In genomic region chr9:108095949-108096712, GRCm38 (mm10) we compare ENCODE assay signal across 10 mouse cellular contexts. TPM values are rescaled to one million over a fixed set of nuclear protein-coding genes. Genes with fewer than 3 reads are reported as not detected.
DNase-seq lines count a peak whose midpoint lies in the region; ATAC-seq and TF ChIP-seq lines count a peak whose summit lies in the region.
"Had no signal": no experiment of that assay in that cellular context is flagged by ENCODE, and none has a peak within 500 bp of the region (broad histone marks: within the 10 kb centered on the region; RNA-seq: fewer than 3 reads in every experiment).

No protein-coding gene starts in this region.

- no peaks in the 10 kb centered on the region for H3K27me3 ChIP-seq in heart, embryonic 10.5 days (ENCODE audit: insufficient read depth, poor library complexity, severe bottlenecking)
- no peaks in the 10 kb centered on the region for H3K27me3 ChIP-seq in lung, embryonic 15.5 days
- no peaks in the 10 kb centered on the region for H3K27me3 ChIP-seq in hindbrain, embryonic 13.5 days
- no peaks in the 10 kb centered on the region for H3K27me3 ChIP-seq in myocyte (ENCODE audit: control insufficient read depth, insufficient read depth, insufficient read length)

- H3K27ac ChIP-seq in heart, embryonic 10.5 days, result peak overlapping the region; percentile 92
- no peak overlapping the region for H3K27ac ChIP-seq in lung, embryonic 15.5 days
- no peak overlapping the region for H3K27ac ChIP-seq in hindbrain, embryonic 13.5 days

- TF ChIP-seq POLR2A in lung, adult 2 months (IDR thresholded peaks at IDR 0.05; ENCODE audit: borderline replicate concordance, extremely low read depth, low read depth, low read length), result no peak
- no peak for TF ChIP-seq POLR2A in myocyte (IDR thresholded peaks at IDR 0.05; ENCODE audit: insufficient read length, low read depth)

- H3K9ac ChIP-seq in lung, embryonic 15.5 days, result no peak overlapping the region
- peak overlapping the region; percentile 35; the same call in 1 of the 2 replicates for H3K9ac ChIP-seq in hindbrain, embryonic 13.5 days

- no peak for DNase-seq in heart, embryonic 10.5 days (ENCODE audit: low spot score)
- no peak for DNase-seq in heart, postnatal 25 days (ENCODE audit: low spot score)
- no peak for DNase-seq in lung, adult 2 months
- no peak for DNase-seq in adrenal gland, postnatal 14 days
- no peak for DNase-seq in cerebellum, adult 8-10 months
- DNase-seq: layer of hippocampus, adult 9-11 months had no signal

- intact Hi-C loops in heart, postnatal 25 days (cut with DNase I), result loop anchor here (2.0 kb wide), 3 partner anchors 39 to 189 kb away; no protein-coding TSS in a partner anchor

- ATAC-seq in lung, embryonic 15.5 days (ENCODE audit: borderline replicate concordance, extremely low read depth, low FRiP score, low TSS enrichment), result no peak
- ATAC-seq in hindbrain, embryonic 13.5 days (ENCODE audit: low FRiP score), result no peak

- no peaks in the 10 kb centered on the region for H3K9me3 ChIP-seq in heart, embryonic 10.5 days
- no peaks in the 10 kb centered on the region for H3K9me3 ChIP-seq in lung, embryonic 15.5 days
- H3K9me3 ChIP-seq in hindbrain, embryonic 13.5 days, result no peaks in the 10 kb centered on the region

- H3ac ChIP-seq in myocyte (ENCODE audit: control insufficient read depth, insufficient read length), result no peak overlapping the region

- peaks cover 60% of the 10 kb centered on the region for H3K4me1 ChIP-seq in heart, embryonic 10.5 days
- peaks cover 18% of the 10 kb centered on the region for H3K4me1 ChIP-seq in lung, embryonic 15.5 days
- peaks cover 4% of the 10 kb centered on the region for H3K4me1 ChIP-seq in lung, adult 2 months (ENCODE audit: control insufficient read depth, insufficient read depth, low read length)
- H3K4me1 ChIP-seq in hindbrain, embryonic 13.5 days (replicated peaks), result peaks cover 30% of the 10 kb centered on the region

- H3K4me2 ChIP-seq in lung, embryonic 15.5 days, result peak overlapping the region; percentile 99; the same call in 1 of the 2 replicates
- H3K4me2 ChIP-seq in hindbrain, embryonic 13.5 days, result 0 out of 2 replicates have a peak overlapping the region, but pooled peaks have one; percentile 96
- H3K4me2 ChIP-seq in myocyte (ENCODE audit: low read depth), result peak overlapping the region; percentile 100

- TF ChIP-seq CTCF in lung, adult 2 months (IDR thresholded peaks at IDR 0.05; ENCODE audit: insufficient read depth, low read length), result no peak

- peaks cover 18% of the 10 kb centered on the region for H3K36me3 ChIP-seq in heart, embryonic 10.5 days
- H3K36me3 ChIP-seq in lung, embryonic 15.5 days, result peaks cover 4% of the 10 kb centered on the region; the same call in 1 of the 2 replicates
- H3K36me3 ChIP-seq in hindbrain, embryonic 13.5 days, result peaks cover 49% of the 10 kb centered on the region
- H3K36me3 ChIP-seq in myocyte (ENCODE audit: control insufficient read depth, insufficient read depth), result no peaks in the 10 kb centered on the region

- H3K4me3 ChIP-seq in heart, embryonic 10.5 days, result peak overlapping the region; percentile 77; the same call in 1 of the 2 replicates
- H3K4me3 ChIP-seq in lung, embryonic 15.5 days, result no peak overlapping the region
- H3K4me3 ChIP-seq in lung, adult 2 months (replicated peaks; ENCODE audit: extremely low read depth, low read depth, low read length), result no peak overlapping the region
- H3K4me3 ChIP-seq in hindbrain, embryonic 13.5 days, result no peak overlapping the region
- H3K4me3 ChIP-seq in myocyte, result peak overlapping the region; percentile 66

- H3K79me2 ChIP-seq in myocyte (ENCODE audit: control insufficient read depth, insufficient read depth), result no peaks in the 10 kb centered on the region

- WGBS in heart, embryonic 10.5 days, result 64% methylated on average over 10 of the region's 10 CpGs
- 50% methylated on average over 10 of the region's 10 CpGs for WGBS in lung, embryonic 15.5 days
- WGBS in lung, adult 2 months, result 57% methylated on average over 10 of the region's 10 CpGs
- WGBS in hindbrain, embryonic 13.5 days, result 64% methylated on average over 10 of the region's 10 CpGs

TF ChIP-seq in myocyte, 11 proteins besides CTCF, POLR2A, EP300 and RAD21:
- TF ChIP-seq TCF3 (IDR thresholded peaks at IDR 0.05; ENCODE audit: insufficient read length, low read depth) (no peak), E2F4 (IDR thresholded peaks at IDR 0.05; ENCODE audit: insufficient read depth) (no peak), REST (IDR thresholded peaks at IDR 0.05; ENCODE audit: insufficient read depth, insufficient read length) (no peak), SRF (IDR thresholded peaks at IDR 0.05; ENCODE audit: control insufficient read depth, insufficient read length, low read depth) (no peak), POLR2AphosphoS2 (IDR thresholded peaks at IDR 0.05; ENCODE audit: insufficient read length, low read depth) (no peak)

RNA-seq across cellular contexts. Expression of gene Apeh, which starts 1.7 kb away (rescaled TPM):
- polyA plus RNA-seq in heart, embryonic 10.5 days (2016; fragmentation: Nextera tagmentation; extraction: Ambion mirVana), result 80.7 and 84.4 TPM in 2 replicates
- 10 to 100 TPM; 43.1 to 45.4 TPM for total RNA-seq in heart, postnatal 25 days (2021)
- polyA plus RNA-seq in lung, embryonic 15.5 days (2015; fragmentation: Nextera tagmentation; extraction: Ambion mirVana), result 57.8 and 59.1 TPM in 2 replicates
- polyA plus RNA-seq in lung, adult 2 months (2012; rRNA removed), result 64.7 and 74.8 TPM in 2 replicates
- 57.7 and 57.8 TPM in 2 replicates for polyA plus RNA-seq in hindbrain, embryonic 13.5 days (2015; fragmentation: Nextera tagmentation; extraction: Ambion mirVana)
- polyA plus RNA-seq in myocyte (2012; fragmentation: generic; extraction: Trizol), result 59.0 TPM
- total RNA-seq in adrenal gland, postnatal 14 days (2021), result 76.2 and 76.5 TPM in 2 replicates

RNA-seq across cellular contexts. Expression of gene Rnf123, which starts 13.0 kb away (rescaled TPM):
- 31.8 and 33.1 TPM in 2 replicates for polyA plus RNA-seq in heart, embryonic 10.5 days (2016; fragmentation: Nextera tagmentation; extraction: Ambion mirVana)
- 100 to 1,000 TPM in 1 of 2 experiments, 10 to 100 TPM in 1; 90.1 to 112 TPM for total RNA-seq in heart, postnatal 25 days (2021)
- polyA plus RNA-seq in lung, embryonic 15.5 days (2015; fragmentation: Nextera tagmentation; extraction: Ambion mirVana), result 22.3 and 28.4 TPM in 2 replicates
- polyA plus RNA-seq in lung, adult 2 months (2012; rRNA removed), result 78.6 and 88.0 TPM in 2 replicates
- polyA plus RNA-seq in hindbrain, embryonic 13.5 days (2015; fragmentation: Nextera tagmentation; extraction: Ambion mirVana), result 42.8 and 43.1 TPM in 2 replicates
- 33.4 TPM for polyA plus RNA-seq in myocyte (2012; fragmentation: generic; extraction: Trizol)
- 54.2 and 66.6 TPM in 2 replicates for total RNA-seq in adrenal gland, postnatal 14 days (2021)

RNA-seq across cellular contexts. Expression of gene Mst1, which starts 15.9 kb away (rescaled TPM):
- polyA plus RNA-seq in heart, embryonic 10.5 days (2016; fragmentation: Nextera tagmentation; extraction: Ambion mirVana), result 1.6 TPM in 2 replicates
- not detected for total RNA-seq in heart, postnatal 25 days (2021)
- 0.25 and 0.35 TPM in 2 replicates for polyA plus RNA-seq in lung, embryonic 15.5 days (2015; fragmentation: Nextera tagmentation; extraction: Ambion mirVana)
- polyA plus RNA-seq in lung, adult 2 months (2012; rRNA removed), result 1.5 and 2.5 TPM in 2 replicates
- polyA plus RNA-seq in hindbrain, embryonic 13.5 days (2015; fragmentation: Nextera tagmentation; extraction: Ambion mirVana), result not detected in 2 replicates
- 0.65 TPM for polyA plus RNA-seq in myocyte (2012; fragmentation: generic; extraction: Trizol)
- total RNA-seq in adrenal gland, postnatal 14 days (2021), result 1.4 and 20.2 TPM in 2 replicates
- total RNA-seq: common myeloid progenitor, adult 5-6 weeks had no signal

RNA-seq across cellular contexts. Expression of gene Amigo3, which starts 43.2 kb away (rescaled TPM):
- polyA plus RNA-seq in heart, embryonic 10.5 days (2016; fragmentation: Nextera tagmentation; extraction: Ambion mirVana), result 2.5 and 3.2 TPM in 2 replicates
- 1 to 10 TPM; 1.8 TPM for total RNA-seq in heart, postnatal 25 days (2021)
- 2.5 and 2.9 TPM in 2 replicates for polyA plus RNA-seq in lung, embryonic 15.5 days (2015; fragmentation: Nextera tagmentation; extraction: Ambion mirVana)
- 2.3 and 3.2 TPM in 2 replicates for polyA plus RNA-seq in lung, adult 2 months (2012; rRNA removed)
- 3.1 and 3.4 TPM in 2 replicates for polyA plus RNA-seq in hindbrain, embryonic 13.5 days (2015; fragmentation: Nextera tagmentation; extraction: Ambion mirVana)
- polyA plus RNA-seq in myocyte (2012; fragmentation: generic; extraction: Trizol), result 1.8 TPM
- total RNA-seq in adrenal gland, postnatal 14 days (2021), result 4.1 and 4.4 TPM in 2 replicates

RNA-seq across cellular contexts. Expression of gene Gmppb, which starts 47.1 kb away (rescaled TPM):
- polyA plus RNA-seq in heart, embryonic 10.5 days (2016; fragmentation: Nextera tagmentation; extraction: Ambion mirVana), result 30.4 and 30.7 TPM in 2 replicates
- 10 to 100 TPM in 1 of 2 experiments, 1 to 10 TPM in 1; 9.4 to 10.7 TPM for total RNA-seq in heart, postnatal 25 days (2021)
- 28.6 and 30.9 TPM in 2 replicates for polyA plus RNA-seq in lung, embryonic 15.5 days (2015; fragmentation: Nextera tagmentation; extraction: Ambion mirVana)
- 14.6 and 20.3 TPM in 2 replicates for polyA plus RNA-seq in lung, adult 2 months (2012; rRNA removed)
- 20.1 and 21.1 TPM in 2 replicates for polyA plus RNA-seq in hindbrain, embryonic 13.5 days (2015; fragmentation: Nextera tagmentation; extraction: Ambion mirVana)
- 32.0 TPM for polyA plus RNA-seq in myocyte (2012; fragmentation: generic; extraction: Trizol)
- 20.2 and 20.9 TPM in 2 replicates for total RNA-seq in adrenal gland, postnatal 14 days (2021)

Comparison
In these comparisons a context has a peak if more than half of its experiments do, and no peak if none do; other contexts are left out.
1. H3K4me3 ChIP-seq: peak in heart, embryonic 10.5 days (single experiment) and myocyte (single experiment); none in lung, embryonic 15.5 days (single experiment), lung, adult 2 months (single experiment) and hindbrain, embryonic 13.5 days (single experiment).
2. Peak in every context shown above with its lines, with median percentiles within 50 percentile points of each other: H3K4me2 ChIP-seq.